Mouse (Mus musculus): ENCODE measurements around the gene Csrp3. TPM values are rescaled to one million over a fixed set of nuclear protein-coding genes. Genes with fewer than 3 reads are reported as not detected.

Csrp3 gene
- total and polyA plus RNA-seq, 3 experiments = 0.17 to 0.81 TPM; not detected in 1

DNA sequence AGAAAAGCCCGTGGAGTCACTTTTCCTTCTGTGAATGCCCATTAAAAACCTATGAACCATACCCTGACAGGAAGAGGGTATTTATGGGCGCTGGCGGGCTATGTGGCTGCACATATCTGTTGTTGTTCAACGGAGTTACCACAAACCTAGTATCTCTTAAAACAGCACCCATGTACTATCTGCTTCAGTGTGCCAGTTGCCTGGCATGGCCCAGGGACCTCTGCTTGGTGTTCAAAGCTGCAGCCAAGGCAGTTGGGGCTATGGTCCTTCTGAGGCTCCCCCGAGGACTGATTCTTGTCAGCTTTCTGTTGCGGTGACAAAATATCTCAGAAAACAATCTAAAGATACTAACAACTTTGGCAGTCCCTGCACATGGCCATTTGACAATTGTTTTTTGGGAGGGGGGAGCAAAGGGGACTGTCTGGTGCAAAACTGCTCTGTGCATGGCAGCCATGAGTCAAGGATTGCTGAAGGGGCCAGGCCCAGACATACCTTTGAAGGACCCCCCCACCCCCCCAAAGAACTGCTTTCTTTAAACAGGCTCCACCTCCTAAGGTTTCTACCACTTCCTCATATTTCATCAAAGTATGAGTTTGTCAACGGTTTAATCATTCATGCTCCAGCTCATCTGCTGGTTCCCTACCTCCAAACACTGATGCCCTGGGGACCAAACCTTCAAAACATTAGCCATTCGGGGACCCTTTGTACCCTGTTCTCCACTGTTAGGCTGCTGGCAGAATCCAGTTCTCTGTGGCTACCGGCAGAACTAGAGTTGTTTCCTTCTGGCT is 17.0 kb upstream of the Csrp3 start (continued):
- TF ChIP-seq CHD2 (IDR thresholded peaks at IDR 0.05; ENCODE audit: low read length) (no peak), NRF1 (IDR thresholded peaks at IDR 0.05; ENCODE audit: insufficient read depth, low read depth, low read length, poor library complexity, severe bottlenecking) (no peak), RCOR1 (IDR thresholded peaks at IDR 0.05; ENCODE audit: low read depth, low read length) (no peak; the same call in 1 of the 2 replicates)

DNA sequence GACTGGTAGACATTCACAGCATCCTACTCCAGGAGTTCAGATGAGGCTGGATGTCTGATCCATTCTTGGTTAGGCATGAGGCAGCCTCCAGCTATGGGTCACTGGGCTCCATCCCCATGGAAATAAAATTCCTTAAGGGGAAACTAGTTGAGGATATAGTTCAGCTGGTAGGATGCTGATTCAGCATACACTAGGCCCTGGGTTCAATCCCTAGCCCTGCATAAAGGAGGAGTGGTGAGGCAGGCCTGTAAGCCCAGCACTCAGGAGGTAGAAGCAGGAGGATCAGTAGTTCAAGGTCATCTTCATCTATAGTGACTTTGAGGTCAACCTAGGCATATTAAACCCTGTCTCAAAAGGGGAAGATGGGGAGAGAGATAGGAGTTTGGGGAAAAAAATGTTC is 16.4 kb upstream of the Csrp3 start:
- peak overlapping the region; percentile 88 for H3K27ac ChIP-seq (ENCODE audit: control insufficient read depth, low read depth, low read length)
- DNase-seq (ENCODE audit: low read depth, low spot score) = no peak
- H3K9me3 ChIP-seq (replicated peaks; ENCODE audit: insufficient read depth, low read length) = no peaks in the 10 kb centered on the region
- peaks cover 17 to 54% of the 10 kb centered on the region in 2 experiments for H3K36me3 ChIP-seq (ENCODE audit: control insufficient read depth in 1 of 2, insufficient read depth in 2 of 2, low read length in 2 of 2)
- H3K4me1 ChIP-seq (ENCODE audit: control insufficient read depth in 1 of 2, insufficient read depth in 2 of 2, low read length in 2 of 2) = peaks cover 51 to 56% of the 10 kb centered on the region in 2 experiments
- H3K27me3 ChIP-seq (ENCODE audit: control insufficient read depth in 1 of 2, insufficient read depth in 2 of 2, low read length in 2 of 2) = no peaks in the 10 kb centered on the region
- TF ChIP-seq MAFK (IDR thresholded peaks at IDR 0.05; ENCODE audit: borderline replicate concordance, low read depth, low read length) (peak; percentile 78; the same call in 1 of the 2 replicates), ELF1 (IDR thresholded peaks at IDR 0.05; ENCODE audit: low read depth, low read length) (no peak), ZNF384 (IDR thresholded peaks at IDR 0.05; ENCODE audit: low read depth, low read length) (peak; percentile 51; the same call in 1 of the 2 replicates), BHLHE40 (IDR thresholded peaks at IDR 0.05; ENCODE audit: borderline replicate concordance, low read depth, low read length) (0 out of 2 replicates have a peak, but pooled peaks have one; percentile 4), E2F4 (IDR thresholded peaks at IDR 0.05; ENCODE audit: borderline replicate concordance, low read depth, low read length) (no peak)
- H3K9ac ChIP-seq (ENCODE audit: control insufficient read depth, low read depth, low read length, poor library complexity, severe bottlenecking) = no peak overlapping the region
- H3K79me2 ChIP-seq (ENCODE audit: control insufficient read depth, insufficient read depth, low read length, poor library complexity) = no peaks in the 10 kb centered on the region
- H3K4me3 ChIP-seq (ENCODE audit: control insufficient read depth in 1 of 2, insufficient read depth in 1 of 2, low read depth in 2 of 2, low read length in 2 of 2) = no peak overlapping the region; a peak in 1 of 4 replicates

DNA sequence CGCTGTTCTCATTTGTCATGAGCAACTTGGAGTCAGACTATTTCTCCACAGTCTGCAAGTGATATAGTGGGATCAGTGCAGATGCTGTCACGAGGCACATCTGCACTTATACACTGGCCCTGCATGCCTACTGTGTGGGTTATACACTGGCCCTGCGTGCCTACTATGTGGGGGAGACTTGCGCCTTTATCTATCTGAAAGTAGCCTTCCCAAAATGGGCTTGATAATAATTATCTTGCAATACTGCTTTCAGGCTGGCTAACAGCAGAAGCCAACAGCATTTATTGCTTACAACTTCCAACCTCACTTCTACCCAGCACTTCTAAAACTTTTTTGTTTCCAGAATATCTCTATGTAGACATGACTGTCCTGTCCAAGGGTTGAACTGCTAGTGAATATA is 14.0 kb upstream of the Csrp3 start:
- Histone ChIP-seq H3K4me3 (ENCODE audit: control insufficient read depth in 1 of 2, insufficient read depth in 1 of 2, low read depth in 2 of 2, low read length in 2 of 2) (no peak overlapping the region), H3K27me3 (ENCODE audit: control insufficient read depth in 1 of 2, insufficient read depth in 2 of 2, low read length in 2 of 2) (no peaks in the 10 kb centered on the region), H3K79me2 (ENCODE audit: control insufficient read depth, insufficient read depth, low read length, poor library complexity) (no peaks in the 10 kb centered on the region), H3K4me1 (ENCODE audit: control insufficient read depth in 1 of 2, insufficient read depth in 2 of 2, low read length in 2 of 2) (peaks cover 61 to 69% of the 10 kb centered on the region in 2 experiments), H3K36me3 (ENCODE audit: control insufficient read depth in 1 of 2, insufficient read depth in 2 of 2, low read length in 2 of 2) (peaks cover 8 to 68% of the 10 kb centered on the region in 2 experiments), H3K9ac (ENCODE audit: control insufficient read depth, low read depth, low read length, poor library complexity, severe bottlenecking) (no peak overlapping the region), H3K27ac (ENCODE audit: control insufficient read depth, low read depth, low read length) (peak overlapping the region; percentile 40; the same call in 1 of the 2 replicates), H3K9me3 (replicated peaks; ENCODE audit: insufficient read depth, low read length) (no peaks in the 10 kb centered on the region)
- TF ChIP-seq EP300 (IDR thresholded peaks at IDR 0.05; ENCODE audit: low read depth in 1 of 2, low read length in 2 of 2) (peak; percentile 34 to 68; a peak in 2 of 4 replicates), TCF12 (IDR thresholded peaks at IDR 0.05; ENCODE audit: low read depth, low read length) (peak; percentile 51; the same call in 1 of the 2 replicates), TAL1 (IDR thresholded peaks at IDR 0.05; ENCODE audit: low read length) (no peak), GATA1 (IDR thresholded peaks at IDR 0.05; ENCODE audit: low read depth, low read length) (0 out of 2 replicates have a peak, but pooled peaks have one; percentile 29), ZKSCAN1 (IDR thresholded peaks at IDR 0.05; ENCODE audit: low read depth, low read length) (peak; percentile 99)
- no peak for DNase-seq (ENCODE audit: low read depth, low spot score)
